Mouse (Mus musculus) embryonic stem cell, embryonic (primary cell): Measurements from ENCODE around the gene Gm8279.
"Not testable (repeated sequence)": the region's sequence is repeated elsewhere in the genome, so short reads cannot be mapped to it uniquely, and the experiment has no call there.

Experiments used
- CTCF ChIA-PET, 4 experiments: fragments of 300-600 bp in 2 of 4; fragments of 350-600 bp in 2 of 4; sonication (Branson Sonifier 250); formaldehyde crosslinking; loops; one replicate each; lab custom pipeline; 2022; ENCODE audit warnings: inconsistent platforms in 2 of 4; lab: Charles Lee
- POLR2A ChIA-PET, 4 experiments: fragments of 300-600 bp in 2 of 4; fragments of 350-600 bp in 2 of 4; sonication (Branson Sonifier 250); formaldehyde crosslinking; loops; one replicate each; lab custom pipeline; 2022; ENCODE audit warnings: antibody characterized with exemption in 4 of 4, inconsistent platforms in 1 of 4; lab: Charles Lee

Gm8279 gene

GRCm38 (mm10) chr14:5131219-5131618 lies at the start of gene Gm8279:
Gene Gm8279 (plus strand): TSS chr14:5131519.
- POLR2A ChIA-PET, CTCF ChIA-PET: not testable (repeated sequence)

DNA sequence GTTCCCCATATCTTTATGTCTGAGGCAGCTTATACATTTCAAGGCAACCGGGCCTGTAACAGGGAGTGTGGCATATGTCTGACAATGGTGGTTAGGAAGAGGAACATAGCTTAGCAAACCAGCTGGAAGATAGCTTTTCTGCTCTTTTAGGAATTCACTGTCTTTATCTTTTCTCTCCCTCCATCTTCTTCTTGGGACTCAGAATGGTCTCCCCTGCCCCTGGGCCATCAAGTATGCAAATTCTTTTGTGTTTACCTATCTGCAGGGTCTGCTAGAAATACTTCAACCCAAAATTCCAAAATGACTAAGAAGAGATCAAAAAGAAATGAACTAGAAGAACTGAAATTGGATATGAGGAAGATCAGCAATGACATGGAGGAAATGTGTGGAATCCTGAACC lies 32.9 kb downstream of the Gm8279 start, which contains the start of gene Gm3317:
Gene Gm3317, plus strand, starts transcription at position 301 of the 400 bp plus-strand sequence.
- CTCF ChIA-PET, POLR2A ChIA-PET: not testable (repeated sequence)

- CTCF ChIA-PET, POLR2A ChIA-PET: not testable (repeated sequence)
Observed at GRCm38 (mm10) chr14:5185493-5185892, 54.2 kb downstream of the Gm8279 start, which contains the start of gene Gm8271. Gene Gm8271 (plus strand): TSS chr14:5185793.
